Mouse (Mus musculus) cerebellum, postnatal 4 days (tissue): Measurements from ENCODE around the gene Tnfrsf13c.

Experiments
- DNase-seq, 2 experiments: peaks; one replicate each; pipeline ENCODE4 v3.0.0; 2022; ENCODE audit warnings: low spot score in 2 of 2, mixed read lengths in 1 of 2

Tnfrsf13c gene

DNA sequence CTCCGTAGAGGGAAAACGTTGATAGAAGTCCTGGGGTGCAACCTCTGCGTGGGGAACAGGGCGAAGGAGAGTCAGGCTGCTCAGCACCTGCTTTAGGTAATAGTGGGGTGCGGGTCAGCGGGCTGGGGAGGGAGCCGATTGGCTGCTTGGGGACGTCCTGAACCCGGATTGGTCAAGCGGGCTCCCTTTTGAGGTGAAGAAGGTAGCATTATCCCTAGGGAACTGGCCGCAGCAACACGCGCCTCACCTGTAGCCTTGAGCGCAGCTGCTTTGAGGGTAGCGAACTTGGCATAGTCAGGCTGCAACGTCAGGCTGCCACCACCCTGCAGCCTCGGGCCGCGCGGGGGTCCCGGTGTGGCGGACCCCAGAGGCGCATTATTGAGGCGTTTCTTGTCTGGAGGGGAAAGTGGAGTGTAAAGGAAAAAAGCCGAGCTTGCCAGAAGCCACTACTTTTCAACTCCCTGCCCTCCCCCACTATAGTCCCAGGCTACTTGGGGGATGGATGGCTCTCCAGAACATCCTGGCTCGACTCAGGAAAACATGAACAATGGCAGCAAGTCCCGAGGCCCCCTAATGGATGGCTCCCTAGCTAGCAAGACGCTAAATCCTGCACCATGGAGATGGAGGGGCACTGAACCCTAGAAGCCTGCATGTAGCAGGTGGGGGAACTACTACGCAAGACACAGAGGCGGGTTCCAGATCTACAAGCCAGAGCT, 16.5 kb downstream of the Tnfrsf13c start:
- no peak for DNase-seq

DNA sequence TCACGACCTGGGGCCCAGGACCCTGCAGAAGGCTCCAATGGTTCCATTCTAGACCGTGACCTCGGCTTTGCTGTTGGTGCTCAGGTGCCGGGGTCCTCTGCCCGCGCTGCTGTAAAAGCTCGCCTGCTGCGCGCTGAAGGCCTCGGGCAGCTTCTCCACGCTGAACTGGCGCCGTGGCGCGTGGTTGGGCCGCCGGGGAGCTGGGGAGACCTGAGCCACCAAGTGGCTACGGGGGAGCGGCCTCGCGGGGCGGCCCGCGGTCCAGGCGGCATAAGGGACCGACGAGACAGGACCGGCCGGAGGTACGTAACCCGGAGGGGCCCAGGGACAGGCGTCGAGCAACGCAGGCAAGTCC, 17.1 kb downstream of the Tnfrsf13c start:
- no peak for DNase-seq

DNA sequence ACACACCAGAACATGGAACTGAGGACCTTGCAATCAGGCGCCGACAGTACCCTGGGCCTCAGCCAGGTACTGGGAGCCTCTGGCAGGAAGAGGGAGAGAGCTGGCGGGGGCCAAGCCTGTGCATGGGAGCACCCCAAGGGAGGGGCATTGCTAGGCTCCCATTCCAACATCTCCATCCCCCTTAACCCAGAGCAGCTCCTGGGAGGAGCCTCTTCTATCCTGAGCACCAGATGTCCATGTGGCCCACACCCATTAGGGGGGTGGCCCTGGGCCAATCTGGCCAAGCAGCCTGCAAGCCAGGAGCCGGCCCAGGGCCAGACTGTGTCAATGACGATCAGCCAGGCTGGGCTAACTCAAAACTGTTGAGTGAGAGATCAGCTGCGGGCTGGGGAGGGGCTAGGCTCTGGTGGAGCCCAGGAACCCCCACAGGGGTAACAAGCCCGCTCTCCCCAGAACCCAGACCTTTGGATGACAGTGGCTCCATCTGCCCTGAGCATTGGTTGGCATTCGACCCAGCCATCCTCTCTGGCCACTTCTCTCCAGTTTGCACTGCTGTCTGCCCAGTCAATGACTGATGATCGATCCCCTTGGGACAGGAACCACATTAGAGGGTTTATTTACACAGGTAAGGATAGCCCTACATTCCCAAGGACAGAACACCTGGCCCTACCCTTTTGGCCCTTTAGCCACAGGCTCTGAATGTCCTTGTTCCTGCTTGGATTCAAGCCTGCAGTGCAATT, 17.6 kb downstream of the Tnfrsf13c start:
- DNase-seq = peak; percentile 65 to 96

DNA sequence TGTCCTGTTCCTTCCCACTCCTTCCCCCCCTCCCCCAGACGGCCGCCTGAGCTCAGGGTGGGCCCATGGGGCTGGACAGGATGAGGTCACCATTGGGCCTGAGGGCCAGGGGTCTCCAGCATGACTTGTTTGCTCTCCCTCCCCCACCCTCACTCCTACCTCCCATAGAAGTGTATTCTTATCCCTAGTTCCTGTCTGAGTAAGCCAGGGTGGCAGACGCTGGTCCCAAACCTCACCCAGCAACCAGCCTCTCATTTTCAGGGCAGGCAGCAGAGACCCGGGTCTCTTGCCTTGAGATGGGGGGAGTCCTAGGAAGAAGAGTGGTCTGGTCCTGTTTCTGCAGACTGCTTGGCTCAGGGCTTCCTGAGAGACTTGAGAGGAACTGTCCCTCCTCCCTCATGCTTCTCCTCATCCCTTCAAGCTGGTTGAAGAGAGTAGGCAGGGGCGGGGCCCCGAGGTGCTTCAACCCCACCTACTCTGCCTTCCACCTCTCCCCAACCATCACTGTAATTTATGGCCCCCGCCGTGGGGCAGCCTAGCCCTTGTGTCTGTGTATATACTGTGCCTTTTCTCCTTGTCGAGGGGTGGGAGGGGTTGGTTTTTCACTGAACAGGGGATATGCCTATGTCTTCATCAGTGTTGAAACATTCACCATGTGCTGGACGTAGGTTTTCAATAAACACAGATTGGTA, 19.3 kb downstream of the Tnfrsf13c start:
- no peak for DNase-seq

DNA sequence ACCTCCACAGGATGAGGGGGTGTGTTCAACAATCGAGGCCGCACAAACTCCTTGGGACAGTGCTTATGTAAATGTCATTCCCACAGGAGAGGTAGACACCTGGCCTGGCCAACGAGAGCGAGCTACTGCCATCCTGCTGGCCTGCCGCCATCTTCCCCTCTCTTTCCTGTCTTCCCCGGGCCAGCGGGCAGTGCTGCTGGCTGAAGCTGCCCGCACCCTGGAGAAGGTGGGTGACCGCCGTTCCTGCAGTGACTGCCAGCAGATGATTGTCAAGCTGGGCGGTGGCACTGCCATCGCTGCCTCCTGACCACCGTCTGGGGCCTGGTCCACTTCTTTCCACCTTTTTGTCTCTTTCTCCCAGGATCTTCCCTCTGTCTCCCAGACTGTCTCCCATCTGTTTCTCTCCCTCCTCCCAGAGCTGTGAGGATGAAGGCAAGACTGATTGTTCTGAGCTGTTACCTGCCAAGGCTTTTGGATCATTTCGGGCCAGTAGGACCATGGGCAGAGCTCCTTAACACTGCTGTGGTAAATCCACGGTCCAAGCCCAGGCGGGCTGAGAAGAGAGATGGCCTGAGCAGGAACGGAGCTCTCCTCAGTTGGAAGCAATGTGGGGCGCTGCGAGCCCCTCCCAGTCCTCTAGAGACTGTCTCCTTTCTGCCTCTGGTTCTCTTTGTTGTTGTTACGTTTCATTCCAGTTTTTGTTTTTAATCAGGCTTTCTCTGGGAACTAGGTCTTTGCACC, 20.4 kb downstream of the Tnfrsf13c start:
- DNase-seq = no peak

DNA sequence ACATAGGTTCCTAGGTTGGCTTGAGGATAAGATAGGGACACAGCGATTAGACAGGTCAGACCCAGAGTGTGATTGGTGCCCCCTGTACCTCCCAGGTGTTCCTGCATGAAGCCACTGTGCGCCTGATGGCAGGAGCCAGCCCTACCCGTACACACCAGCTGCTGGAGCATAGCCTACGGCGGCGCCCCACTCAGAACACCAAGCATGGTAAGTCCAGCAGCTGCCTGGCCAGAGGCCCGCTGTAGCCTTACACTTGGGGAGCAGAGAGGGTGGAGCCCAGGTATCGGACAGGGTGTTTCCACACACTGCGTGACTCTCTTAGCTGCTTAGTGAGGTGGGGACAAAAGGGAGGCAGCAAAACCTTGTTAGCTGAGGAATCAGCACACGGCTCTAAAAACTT, 21.1 kb downstream of the Tnfrsf13c start:
- no peak for DNase-seq

DNA sequence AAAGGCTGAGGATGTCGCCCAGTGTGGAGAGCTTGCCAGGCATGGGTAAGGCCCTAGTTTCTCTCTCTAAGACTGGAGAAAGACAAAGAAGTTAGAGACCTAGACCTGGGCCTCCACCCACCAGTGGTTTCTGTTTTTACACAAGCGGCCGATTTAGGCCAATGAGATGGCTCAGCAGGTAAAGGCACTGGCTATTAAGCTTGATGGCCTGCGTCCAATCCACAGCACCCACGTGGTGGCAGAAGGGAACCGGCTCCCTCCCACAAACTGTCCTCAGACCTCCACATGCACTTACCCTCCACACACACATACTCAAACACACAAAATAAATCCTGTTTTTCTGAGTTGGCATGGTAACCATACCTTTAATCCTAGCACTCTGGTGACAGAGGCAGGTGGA, 22.1 kb downstream of the Tnfrsf13c start:
- no peak for DNase-seq

DNA sequence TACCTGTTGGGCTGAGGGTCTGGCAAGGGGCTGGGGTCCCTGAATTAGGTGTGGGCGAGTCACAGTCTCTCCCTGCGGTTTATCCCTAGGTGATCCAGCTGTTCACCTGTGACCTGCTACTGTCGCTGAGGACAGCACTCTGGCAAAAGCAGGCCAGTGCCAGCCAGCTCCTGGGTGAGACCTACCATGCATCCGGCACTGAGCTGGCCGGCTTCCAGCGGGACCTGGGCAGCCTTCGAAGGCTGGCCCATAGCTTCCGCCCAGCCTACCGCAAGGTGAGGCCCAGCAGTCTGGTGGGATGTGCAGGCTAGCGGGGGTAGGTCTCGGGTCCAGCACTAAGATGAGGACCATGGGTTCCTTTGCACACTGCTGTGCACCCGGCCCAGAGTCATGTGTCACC, 24.6 kb downstream of the Tnfrsf13c start:
- DNase-seq = no peak

DNA sequence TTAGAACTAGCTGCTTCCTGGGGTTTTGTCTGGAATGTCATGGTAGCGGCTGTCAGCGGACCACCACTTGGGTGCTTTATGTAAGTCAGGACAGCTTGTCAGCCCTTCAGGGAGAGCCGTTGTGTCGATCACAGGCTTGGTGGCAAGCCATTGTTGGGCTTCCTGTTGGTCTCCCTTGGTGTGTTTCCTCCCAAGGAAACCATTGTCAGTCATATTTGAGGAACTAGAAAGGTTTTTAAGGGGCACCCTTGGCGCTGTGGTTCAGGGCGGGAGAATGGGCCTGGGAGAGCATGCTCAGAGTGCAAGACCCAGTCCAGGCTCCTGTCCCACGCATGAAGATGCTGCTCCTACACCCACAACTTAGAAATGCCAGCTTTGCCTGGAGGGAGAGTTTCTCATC, 25.8 kb downstream of the Tnfrsf13c start:
- no peak for DNase-seq

DNA sequence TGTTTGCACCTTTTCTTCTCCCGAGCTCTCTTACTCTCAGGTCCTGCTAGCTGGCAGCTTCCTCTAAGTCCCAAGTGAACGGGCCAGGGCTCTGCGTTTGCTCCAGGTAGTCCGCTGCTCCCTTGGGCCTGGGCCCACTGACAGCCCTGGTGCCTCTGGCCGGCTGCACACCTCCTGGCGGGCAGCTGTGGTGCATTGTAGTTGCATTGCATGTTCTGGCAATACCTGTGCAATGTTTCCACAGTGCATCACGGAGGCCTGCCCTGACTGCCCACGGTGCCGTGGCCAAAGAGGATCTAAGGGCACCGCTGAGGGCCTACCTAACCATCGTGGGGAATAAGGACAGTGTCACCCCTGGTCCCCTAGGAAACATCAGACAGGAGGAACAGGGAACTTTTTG, 26.2 kb downstream of the Tnfrsf13c start:
- DNase-seq = no peak

DNA sequence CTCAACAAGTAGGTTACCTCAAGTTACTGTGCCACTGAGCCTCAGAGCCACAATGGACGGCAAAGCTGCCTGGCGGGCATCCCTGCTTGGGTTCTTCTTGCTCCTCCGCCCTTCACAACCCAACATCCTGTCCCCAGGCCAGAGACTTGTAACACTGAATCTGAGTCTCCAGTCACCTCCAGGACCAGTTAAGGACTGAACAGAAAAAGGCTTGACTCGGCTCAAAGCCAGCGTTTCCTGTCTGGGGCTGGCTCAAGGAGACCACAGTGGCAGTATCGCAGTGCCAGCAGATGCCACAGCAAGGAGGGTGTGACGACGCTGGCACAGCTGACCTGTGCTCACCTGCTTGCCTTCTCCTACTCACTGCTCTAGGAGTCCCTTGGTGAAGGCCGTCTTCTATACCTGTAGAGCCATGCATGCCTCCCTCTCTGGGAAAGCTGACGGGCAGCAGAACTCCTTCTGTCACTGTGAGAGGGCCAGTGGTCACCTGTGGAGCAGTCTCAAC, 26.9 kb downstream of the Tnfrsf13c start:
- DNase-seq = no peak

DNA sequence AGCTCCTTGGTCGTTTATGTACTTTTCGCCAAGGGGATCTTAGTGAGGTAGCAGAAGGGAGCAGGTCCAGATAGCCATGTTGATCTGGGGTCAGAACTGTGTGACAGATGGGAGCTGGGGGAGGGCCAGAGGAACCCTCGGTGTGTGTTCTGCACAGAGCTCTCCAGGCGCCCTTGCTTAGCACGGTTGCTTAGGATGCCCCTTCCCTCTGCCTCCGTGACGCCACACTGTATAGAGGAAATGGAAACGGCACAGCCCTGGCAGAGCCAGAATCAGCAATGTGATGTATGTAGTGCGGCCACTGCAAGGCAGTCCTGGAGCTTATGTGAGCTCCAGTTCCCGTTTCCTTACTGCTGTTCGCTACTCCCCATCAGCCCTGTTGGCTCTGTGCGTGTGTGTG, 27.9 kb downstream of the Tnfrsf13c start:
- no peak for DNase-seq

DNA sequence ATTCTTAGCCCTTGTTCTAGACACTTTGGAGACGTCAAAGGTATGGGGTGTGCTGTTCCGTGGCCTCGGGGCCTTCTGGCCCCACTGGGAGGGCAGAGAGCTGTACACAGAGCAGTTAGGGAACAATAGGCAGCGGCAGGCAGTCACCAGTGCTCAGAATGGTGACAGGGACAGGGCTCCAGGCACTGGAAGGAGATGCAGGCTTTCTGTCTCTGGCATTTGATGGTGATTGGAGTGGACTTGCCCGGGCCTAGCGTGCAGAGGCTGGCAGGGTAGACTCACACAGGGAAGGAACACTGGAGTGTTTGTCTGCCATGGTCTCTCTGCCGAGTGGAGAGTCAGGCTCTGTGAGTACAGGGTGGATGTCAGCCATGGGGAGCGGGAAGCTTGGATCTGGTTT, 31.6 kb downstream of the Tnfrsf13c start:
- no peak for DNase-seq

DNA sequence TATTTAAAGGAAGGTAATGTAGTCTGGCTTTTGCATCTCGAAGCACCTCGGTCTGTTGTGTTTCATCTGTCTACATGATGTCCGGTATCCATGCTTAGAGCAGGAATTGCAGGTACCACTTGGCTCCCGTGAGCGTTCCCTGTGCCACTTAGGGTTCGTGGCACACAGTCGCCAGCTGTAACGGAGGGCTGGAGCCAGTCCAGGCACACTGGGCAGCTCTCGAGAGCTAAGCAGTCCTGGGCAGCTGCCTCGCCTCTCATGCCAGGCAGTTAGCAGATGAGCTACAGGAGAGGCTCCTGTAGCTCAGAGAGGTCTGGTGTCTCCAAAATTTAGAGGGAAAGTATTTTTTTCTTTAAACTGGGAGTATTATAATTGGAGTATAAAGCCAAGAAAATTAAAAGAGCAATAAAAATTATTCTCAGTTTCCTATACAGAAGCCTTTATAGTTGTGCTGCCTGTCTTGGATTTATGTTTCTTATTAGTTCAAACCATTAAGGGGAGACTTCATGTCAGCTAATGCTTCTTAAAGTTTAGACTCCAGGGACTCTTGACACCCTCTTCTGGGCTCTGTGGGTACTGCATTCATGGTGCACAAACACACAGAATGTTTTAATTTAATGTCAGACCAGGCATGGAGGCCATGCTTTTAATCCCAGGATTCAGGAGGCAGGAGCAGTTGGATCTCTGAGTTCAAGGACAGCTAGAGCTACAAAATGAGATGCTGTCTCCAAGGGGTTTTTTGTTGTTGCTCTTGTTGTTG, 35.5 kb downstream of the Tnfrsf13c start:
- DNase-seq = peak in 1 of 2 experiments; percentile 56

DNA sequence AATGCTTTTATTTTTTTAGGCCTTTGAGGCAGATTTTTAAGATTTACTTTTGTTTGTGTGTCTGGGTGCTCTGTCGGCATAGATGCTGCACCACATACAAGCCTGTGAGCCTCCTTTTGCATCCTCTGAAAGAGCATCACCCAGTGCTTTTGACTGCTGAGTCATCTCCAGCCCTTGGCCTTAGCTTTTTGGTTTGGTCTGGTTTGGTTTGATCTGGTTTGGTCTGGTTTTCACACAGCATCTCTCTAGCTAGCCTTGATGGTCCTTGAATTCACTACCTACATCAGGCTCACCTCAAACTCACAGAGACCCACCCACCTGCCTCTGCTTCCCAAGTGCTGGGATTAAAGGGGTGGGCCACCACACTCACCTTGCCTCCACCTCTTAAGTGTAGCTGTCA, 36.2 kb downstream of the Tnfrsf13c start:
- no peak for DNase-seq

DNA sequence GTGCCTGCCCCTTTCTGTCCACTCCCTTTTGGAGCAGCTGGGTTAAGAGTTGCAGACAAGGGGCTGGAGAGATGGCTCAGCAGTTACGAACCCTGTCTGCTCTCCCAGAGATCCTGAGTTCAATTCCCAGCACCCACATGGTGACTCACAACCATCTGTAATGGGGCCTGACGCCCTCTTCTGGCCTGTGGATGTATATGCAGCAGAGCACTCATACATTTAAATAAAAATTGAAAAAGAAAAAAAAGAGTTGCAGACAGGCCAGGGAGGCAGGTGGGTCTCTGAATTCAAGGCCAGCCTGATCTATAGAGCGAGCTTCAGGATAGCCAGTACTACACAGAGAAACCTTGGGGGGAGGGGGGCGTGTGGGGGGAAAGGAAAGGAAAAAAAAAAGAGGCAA, 36.8 kb downstream of the Tnfrsf13c start:
- DNase-seq = no peak

DNA sequence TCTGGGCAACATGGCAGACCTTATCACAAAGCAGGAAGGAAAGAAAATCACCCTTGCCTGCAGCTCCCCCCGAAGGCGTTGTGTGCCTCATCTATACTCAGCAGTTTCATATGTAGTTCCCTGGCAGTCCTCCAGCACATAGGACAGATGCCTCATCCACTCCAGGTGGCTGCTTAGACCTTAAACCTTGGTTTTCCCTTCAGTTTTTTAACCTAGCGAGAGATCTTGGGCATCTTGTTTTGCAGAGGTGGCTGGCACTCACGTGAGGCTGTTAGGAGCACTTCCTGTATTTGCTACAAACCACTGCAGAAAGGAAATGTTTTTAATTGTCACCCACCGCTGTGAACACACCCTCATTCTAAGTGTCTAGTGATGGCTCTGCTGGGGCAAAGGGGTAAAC, 37.2 kb downstream of the Tnfrsf13c start:
- no peak for DNase-seq

DNA sequence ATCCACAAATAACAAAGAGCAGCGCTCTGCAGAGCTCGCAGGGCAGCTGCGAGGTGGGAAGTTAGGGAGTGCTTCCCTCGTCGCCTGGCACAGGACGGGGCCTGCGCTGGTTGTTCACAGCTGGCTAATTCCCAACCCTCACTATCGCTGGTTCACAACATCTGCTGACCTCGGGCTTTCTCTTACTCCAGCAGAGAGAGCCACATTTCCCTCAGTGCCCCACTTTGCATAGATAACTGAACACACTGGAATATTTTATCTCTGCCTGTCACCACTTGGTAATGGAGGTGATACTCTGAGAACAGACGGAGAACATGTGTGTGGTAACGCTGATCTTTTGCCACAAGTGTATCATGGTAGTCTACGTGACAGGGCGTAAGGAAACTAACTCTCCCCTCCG, 38.0 kb downstream of the Tnfrsf13c start:
- DNase-seq = no peak

DNA sequence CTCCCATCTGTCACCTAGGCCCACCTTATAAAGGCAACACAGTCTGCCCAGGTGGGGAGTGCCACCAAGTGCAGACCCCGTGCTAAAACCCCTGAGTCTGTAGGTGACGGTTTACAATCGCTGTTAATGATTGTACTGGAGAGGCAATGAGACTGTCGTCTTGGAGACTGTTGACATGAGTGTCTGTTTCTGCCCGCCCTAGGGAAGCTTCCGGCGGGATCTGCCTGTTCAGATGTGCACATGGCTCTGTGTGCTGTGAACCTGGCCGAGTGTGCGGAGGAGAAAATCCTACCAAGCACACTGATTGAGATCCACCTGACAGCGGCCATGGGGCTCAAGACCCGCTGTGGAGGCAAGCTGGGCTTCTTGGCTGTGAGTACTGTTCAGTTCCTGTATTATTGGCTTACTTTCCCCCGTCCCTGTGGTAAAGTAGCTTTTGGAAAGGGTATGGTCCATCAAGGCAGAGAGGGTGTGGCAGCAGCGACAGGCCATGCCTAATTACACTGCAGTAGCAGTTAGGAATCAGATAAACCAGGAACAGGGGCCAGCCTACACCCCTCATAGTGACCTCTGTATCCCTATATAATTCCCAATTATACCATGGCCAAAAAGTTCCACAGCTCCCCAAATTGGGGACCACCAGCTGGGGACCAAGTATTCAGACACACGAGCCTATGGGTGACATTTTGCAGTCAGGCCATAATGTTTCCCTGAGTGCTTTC, 38.9 kb downstream of the Tnfrsf13c start:
- DNase-seq = no peak

DNA sequence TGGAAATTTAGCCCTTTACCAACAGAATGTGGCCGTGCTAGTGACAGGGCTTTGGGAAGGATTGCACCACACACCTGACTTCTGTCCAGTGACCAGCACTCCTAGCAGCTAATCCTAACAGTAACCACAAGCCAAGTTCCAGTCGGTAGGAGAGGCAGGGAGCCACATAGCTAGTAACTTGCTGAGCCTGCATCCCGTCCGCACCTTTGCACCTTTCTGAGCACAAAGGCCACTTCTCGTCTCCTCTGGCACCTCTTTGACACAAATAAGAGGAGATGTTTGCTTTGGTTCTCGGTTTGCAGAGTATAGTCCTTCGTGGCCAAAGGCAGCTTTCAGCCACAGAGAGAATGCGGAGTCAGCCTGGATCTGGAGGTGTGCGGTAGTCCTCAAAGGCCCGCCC, 39.5 kb downstream of the Tnfrsf13c start:
- DNase-seq = no peak

DNA sequence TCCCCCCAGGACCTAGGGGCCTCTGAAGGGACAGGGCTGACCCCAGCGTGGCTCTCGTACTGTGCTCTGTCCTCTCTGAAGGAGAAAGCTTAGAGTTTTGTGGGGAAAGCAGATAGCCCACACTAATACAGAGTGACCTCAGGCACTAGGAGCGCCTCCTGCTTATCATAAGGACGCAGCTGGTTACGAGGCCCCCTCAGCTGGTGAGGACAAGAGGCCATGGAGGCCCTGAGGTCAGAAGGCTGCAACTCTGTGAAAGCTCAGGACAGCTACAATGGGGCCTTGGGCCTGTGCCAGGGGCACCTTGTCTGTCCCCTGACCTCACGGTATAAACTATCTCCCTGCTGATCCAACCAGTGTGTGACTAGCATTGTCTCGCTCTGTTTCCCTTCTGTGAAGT, 40.0 kb downstream of the Tnfrsf13c start:
- DNase-seq = no peak
